Mouse (Mus musculus): ENCODE data around the gene Brip1.

GRCm38 (mm10) chr11:86101191-86101590, 99.8 kb downstream of the Brip1 start:
- TF ChIP-seq CTCF (IDR thresholded peaks at IDR 0.05; ENCODE audit: extremely low read depth, insufficient read depth, low read length) (no peak), POLR2A (IDR thresholded peaks at IDR 0.05; ENCODE audit: extremely low read depth, insufficient read depth, low read length) (no peak)
